Mouse (Mus musculus) heart, postnatal 0 days (tissue): ENCODE results near the gene Ephb2.

Experiments
- CTCF ChIP-seq: IDR thresholded peaks from 2 replicates; pipeline ENCODE4 v1.5.1; 2016; ENCODE audit warnings: antibody characterized with exemption, control low read depth, low read depth
- EP300 ChIP-seq: IDR thresholded peaks from 2 replicates; pipeline ENCODE4 v1.6.1; 2016; ENCODE audit warnings: antibody characterized with exemption, low read depth

DNA sequence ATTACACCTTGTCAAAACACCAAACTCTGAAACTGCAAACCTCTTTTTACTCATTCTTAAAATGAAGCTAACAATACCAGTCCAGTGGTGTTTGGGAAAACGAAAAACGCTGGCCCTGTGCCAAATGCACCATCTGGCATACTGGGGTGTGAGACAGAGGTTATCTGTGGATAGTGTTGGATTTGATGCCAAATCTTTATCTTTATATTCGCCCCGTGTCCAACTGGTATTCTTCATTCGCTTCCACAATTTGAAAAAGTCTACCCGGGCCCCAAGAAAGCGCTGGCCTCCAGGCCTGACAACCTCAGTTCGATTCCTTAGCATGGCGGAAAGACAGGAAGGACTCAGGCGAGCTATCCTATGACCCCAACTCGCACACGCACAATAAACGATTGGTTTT lies 234.3 kb downstream of the Ephb2 start:
- TF ChIP-seq CTCF (no peak), EP300 (no peak)
